Mouse (Mus musculus) neural tube, embryonic 10.5 days (tissue): ENCODE data around the gene Ddx10.

ENCODE experiments used
- DNase-seq: peaks from one replicate; pipeline ENCODE4 v3.0.0-alpha.2; 2017; ENCODE audit warnings: low spot score; ENCODE audit errors: extremely low spot score

The Ddx10 gene

GRCm38 (mm10) chr9:53247953-53248397 lies at the start of gene Ddx10:
Gene Ddx10, minus strand, starts transcription at chr9:53248053.
- peak; percentile 92 for DNase-seq

- no peak for DNase-seq
Observed at GRCm38 (mm10) chr9:53292833-53293232, 45.0 kb upstream of the Ddx10 start.

GRCm38 (mm10) chr9:53290006-53290405 lies 42.2 kb upstream of the Ddx10 start:
- no peak for DNase-seq

GRCm38 (mm10) chr9:53286793-53287192 lies 38.9 kb upstream of the Ddx10 start:
- DNase-seq: no peak

- DNase-seq: no peak
Observed at GRCm38 (mm10) chr9:53278997-53279396, 31.1 kb upstream of the Ddx10 start.

- DNase-seq: no peak
Observed at GRCm38 (mm10) chr9:53276381-53276780, 28.5 kb upstream of the Ddx10 start.

- DNase-seq: no peak
Observed at GRCm38 (mm10) chr9:53272714-53273113, 24.9 kb upstream of the Ddx10 start.

GRCm38 (mm10) chr9:53272207-53272606 lies 24.4 kb upstream of the Ddx10 start:
- no peak for DNase-seq

- no peak for DNase-seq
Observed at GRCm38 (mm10) chr9:53271281-53272022, 23.6 kb upstream of the Ddx10 start.

GRCm38 (mm10) chr9:53269466-53269755 lies 21.6 kb upstream of the Ddx10 start:
- DNase-seq: no peak

- no peak for DNase-seq
Observed at GRCm38 (mm10) chr9:53268731-53269465, 21.0 kb upstream of the Ddx10 start.

GRCm38 (mm10) chr9:53268036-53268435 lies 20.2 kb upstream of the Ddx10 start:
- no peak for DNase-seq

GRCm38 (mm10) chr9:53265589-53265988 lies 17.7 kb upstream of the Ddx10 start:
- DNase-seq: no peak

GRCm38 (mm10) chr9:53264387-53264786 lies 16.5 kb upstream of the Ddx10 start:
- DNase-seq: no peak

GRCm38 (mm10) chr9:53258199-53258598 lies 10.3 kb upstream of the Ddx10 start:
- no peak for DNase-seq

GRCm38 (mm10) chr9:53257772-53258171 lies 9.9 kb upstream of the Ddx10 start:
- DNase-seq: no peak

GRCm38 (mm10) chr9:53256690-53257305 lies 8.9 kb upstream of the Ddx10 start:
- DNase-seq: no peak

GRCm38 (mm10) chr9:53254368-53254767 lies 6.5 kb upstream of the Ddx10 start:
- peak; percentile 65 for DNase-seq

- DNase-seq: no peak
Observed at GRCm38 (mm10) chr9:53247516-53247915, 337 bp downstream of the Ddx10 start.

GRCm38 (mm10) chr9:53218181-53218580 lies 29.7 kb downstream of the Ddx10 start:
- DNase-seq: no peak

GRCm38 (mm10) chr9:53208283-53208682 lies 39.6 kb downstream of the Ddx10 start:
- DNase-seq: no peak

GRCm38 (mm10) chr9:53174590-53174989 lies 73.3 kb downstream of the Ddx10 start:
- no peak for DNase-seq
